Mouse (Mus musculus) R1 (cell line): ENCODE data around the gene Acap1.
A peak's percentile ranks its signal among the peaks of the same experiment; 100 is the strongest.
"Not testable (repeated sequence)": the region's sequence is repeated elsewhere in the genome, so short reads cannot be mapped to it uniquely, and the experiment has no call there.

Experiments used
- DNase-seq: peaks from one replicate; pipeline ENCODE4 v3.0.0-alpha.2; 2018; ENCODE audit warnings: low read depth, low spot score

The Acap1 gene

DNA sequence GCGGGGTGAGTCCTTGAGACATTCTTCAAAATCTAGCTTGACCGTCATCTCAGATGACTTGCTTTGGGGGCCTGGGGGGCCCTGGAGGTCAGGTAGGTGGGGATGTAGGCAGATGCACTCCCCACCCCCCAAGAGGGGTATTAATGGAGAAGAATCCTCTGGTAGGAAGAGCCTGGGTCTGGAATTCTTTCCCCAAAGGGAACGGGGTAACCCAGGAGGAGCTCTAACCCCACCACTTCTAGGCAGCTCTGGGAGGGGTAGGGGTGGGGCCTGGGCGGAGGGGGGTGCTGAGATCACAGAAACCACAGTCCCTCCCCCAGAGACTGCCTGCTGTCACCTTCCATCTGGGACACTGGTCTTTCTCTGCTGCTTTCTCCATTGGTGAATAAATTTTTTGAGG is at the start of gene Acap1:
Acap1 (minus strand) TSS at position 249 of the 400 bp plus-strand sequence.
- no peak for DNase-seq

DNA sequence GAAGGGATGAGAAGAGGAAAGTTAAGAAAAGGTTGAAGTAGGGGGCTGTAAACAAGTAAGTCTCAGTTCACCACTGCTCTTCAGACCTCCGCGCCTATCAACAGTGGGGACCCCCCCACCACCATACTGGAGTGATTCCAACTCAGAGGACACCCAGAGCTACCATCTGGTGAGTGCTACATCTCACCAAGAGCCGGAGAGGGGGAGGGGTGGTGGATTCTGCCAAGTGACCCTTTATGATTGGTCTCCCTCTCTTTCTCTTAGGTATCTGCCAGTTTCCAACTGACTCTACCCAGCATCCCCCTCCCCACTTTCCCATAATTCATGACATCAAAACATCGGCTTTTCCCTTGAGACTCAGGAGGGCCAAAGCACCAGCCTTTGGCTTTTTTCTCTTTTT is 45.6 kb upstream of the Acap1 start:
- no peak for DNase-seq

DNA sequence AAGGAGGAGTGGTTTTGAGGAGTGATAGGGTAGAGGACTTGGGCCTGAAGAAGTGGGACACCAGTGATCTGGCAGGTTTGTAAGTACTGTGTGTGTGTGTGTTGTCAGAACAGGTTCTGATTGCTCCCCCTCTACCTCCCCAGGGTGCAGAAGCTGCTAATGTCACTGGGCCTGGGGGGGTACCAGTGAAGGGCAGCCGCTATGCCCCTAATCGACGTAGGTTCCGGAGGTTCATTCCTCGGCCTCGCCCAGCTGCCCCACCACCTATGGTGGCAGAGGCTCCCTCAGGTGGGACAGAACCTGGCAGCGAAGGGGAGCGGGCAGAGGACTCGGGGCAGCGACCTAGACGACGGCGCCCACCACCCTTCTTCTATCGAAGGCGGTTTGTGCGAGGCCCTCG is 44.4 kb upstream of the Acap1 start:
- no peak for DNase-seq

DNA sequence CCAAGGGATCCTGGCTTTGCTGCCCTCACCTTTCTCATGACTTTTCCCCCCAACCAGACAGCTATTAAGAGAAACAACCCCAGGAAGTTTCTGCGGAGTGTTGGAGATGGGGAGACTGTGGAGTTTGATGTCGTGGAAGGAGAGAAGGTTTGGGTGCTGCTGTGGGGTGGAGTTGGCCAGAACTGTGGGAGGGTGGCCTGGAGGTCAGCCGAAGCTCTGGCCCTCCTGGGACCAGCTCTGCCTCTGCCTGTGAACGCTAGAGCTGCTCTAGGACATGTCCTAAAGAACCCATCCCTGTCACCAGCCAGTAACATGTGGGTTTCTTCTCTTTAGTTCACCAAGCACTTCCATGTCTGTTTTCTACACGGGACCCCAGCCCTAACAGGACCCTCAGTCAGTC is 43.8 kb upstream of the Acap1 start:
- DNase-seq: no peak

DNA sequence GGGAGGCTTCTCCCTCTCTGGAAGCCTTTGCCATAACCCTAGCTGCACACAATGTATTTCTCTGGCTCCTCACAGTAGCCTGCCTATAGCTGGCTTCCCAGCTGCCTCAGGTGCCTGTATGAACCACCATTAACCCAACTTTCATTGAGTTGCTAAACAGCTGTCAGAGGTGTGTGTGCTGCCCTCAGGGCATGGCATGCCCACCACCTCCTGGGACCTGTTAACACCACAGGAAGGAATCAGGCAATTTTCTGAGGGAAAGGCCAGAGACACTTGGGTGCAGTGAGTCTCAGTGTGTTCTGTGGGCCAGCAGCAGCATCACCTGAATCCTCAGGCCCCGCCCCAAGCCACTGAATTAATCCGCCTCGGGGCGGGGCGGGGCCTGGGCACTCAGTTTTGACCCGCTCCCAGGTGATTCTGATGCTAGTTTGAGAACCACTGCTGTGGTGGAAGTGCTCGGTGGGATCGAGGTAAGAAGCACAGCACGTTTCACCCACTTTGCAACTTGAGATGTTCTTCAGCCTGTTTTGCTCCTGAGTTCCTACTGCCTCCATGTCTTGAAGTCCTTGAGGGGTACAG is 43.2 kb upstream of the Acap1 start:
- peak; percentile 30 for DNase-seq

DNA sequence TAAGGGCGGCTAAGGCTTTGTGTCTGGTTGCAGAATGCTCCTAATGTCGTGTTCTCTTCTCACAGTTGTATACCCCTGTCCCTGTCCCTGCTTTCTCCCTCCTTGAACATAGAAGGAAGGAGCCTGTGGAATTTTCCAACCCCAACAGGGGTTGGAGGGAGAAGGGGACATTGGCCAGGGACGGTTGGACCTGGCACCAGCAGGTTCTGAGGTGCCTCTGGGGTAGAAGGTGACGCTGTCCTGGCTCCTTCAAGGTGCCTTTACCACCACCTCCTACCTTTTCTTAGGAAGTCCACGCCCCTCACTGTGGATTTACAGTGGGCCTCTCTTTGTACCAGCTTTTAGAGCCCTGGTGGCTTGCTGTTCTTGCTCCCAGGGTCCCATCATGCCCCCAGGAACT is 42.5 kb upstream of the Acap1 start:
- no peak for DNase-seq

DNA sequence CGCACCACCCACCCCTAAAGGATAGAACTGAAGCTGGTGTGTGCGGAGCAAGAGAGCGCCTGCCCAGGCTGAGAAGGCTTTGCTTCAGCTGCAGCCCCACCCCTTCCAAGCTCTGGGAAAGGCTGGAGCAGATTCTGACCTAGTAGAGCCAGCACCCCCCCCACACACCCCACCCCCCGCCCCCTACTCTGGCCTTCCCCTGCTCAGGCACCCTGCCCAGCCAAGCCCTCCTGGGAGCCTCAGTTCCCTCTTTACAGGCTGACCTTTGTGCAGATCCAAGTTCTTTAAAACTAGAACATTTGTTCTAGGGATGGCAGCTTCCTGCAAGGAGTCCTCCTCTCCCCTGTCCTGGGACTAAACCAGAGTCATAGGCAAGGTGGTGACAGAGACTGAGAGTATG is 42.0 kb upstream of the Acap1 start:
- no peak for DNase-seq

DNA sequence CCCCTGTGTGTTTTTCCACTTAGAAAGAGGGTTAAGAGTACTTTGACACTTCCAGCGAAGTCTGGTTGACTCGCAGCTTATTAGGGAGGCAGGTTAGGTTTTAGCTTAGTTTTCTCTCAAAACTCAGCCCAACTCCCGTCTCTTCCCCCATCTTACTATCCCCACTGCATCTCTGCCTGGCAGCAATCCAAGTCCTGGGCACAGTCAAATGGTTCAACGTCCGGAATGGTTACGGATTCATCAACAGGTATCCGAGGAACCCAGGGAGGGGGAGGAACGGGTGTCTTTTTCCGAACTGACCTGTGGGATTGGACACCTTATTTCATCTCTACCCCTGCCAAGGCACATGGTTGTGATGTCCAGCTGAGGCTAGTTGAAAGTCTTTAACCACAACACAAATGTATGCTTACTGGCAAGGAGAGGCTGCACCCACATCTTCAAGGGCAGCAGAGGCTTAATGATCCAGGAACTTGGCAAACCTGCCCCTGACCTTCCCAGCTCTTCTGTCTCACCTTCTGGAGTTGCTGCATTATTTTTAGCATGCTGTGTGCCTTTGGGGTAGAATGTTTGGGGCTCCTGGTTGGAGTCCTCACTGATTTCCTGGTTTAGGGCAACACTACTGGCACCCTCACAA is 41.5 kb upstream of the Acap1 start:
- no peak for DNase-seq

DNA sequence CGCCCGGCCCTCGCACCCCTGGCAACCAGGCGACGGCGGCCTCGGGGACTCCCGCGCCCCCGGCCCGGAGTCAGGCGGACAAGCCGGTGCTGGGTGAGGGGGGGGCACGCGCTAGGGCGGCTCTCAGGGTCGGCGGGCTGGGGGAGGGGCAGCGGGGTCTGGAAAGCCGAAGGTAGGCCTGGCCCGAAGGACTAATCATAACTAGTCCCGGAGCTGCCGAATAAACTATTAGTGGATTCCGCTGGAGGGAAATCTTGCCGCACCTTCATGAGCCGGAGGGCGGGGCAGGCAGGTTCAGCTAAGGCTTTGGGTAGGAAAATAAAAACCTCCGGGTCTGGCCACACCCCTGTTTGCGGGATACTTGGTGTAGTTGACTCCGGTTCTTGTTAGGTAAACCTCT is 40.8 kb upstream of the Acap1 start:
- DNase-seq: peak; percentile 72

DNA sequence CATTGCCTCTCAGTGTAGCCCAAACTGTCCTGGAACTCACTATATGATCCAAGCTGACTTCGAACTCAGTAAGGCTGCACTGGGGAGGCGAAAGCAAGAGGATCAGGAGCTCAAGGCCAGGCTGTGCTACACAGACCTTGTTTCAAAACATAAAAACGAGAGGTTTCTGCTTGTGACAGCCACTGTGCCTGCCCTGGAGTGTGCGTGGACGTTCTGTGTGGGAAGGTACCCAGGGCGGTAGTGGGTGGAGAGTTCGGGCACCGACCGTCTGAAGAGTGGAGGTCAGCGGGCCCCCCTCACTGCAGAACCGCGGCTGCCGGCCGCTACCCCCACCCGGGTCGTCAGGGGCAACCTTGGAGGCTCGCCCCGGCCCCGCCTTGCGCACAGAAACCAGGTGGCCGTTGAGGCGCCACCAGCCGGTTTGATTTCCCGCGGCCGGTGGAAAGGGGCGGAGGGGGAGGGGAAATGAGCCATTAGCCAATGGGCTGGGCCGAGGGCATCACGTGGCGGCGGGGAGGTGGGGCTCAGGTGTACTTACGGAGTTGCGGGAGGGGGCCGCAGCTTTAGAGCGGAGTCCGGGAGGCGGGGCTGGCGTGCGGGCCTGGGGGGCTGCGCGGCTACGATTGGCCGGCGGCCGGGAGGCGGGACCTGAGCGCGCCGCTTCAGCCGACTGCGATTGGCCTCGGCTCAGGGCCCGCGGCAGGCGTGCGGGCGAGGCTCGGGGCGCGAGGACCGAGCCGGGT is 40.0 kb upstream of the Acap1 start, which contains the start of gene Ybx2:
Ybx2 (plus strand) TSS at position 660 of the 743 bp plus-strand sequence.
- peak; percentile 97 for DNase-seq

DNA sequence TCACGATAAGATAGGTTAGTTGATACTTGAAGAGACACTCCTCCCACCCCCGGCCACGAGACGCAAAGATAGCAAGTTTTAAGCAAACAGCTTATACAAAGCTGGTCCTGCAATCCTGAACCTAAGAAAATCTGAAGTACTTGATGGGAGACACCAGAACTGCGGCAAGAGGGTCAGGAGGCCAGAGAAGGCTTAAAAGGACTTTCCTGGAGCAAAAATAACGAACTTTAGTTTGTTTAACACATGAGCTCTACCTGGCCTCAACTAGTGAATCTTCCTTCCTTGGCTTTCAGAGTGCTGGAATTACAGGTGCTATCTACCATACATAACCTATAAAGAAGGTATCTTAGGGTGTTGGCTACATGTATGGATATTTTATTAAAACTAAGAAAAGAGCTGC is 39.3 kb upstream of the Acap1 start:
- DNase-seq: no peak

DNA sequence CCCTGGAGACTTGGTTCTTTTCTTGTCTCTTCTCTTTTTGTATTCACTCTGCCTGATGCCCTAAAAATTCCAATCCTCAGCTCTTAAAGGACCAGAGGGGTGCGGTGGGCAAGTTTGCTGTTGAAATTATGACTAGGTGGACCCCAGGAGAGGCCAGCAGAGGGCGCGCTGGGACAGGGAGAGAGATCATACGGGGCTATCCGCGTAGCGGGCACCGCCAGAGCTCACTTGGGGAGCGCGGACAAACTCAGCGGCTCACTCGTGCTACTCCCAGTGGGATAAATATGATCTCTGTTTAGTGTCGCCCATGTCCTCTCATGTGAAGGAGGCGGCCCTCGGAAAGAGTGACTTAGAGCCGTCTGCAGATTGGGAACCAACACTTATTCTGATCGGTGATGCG is 38.8 kb upstream of the Acap1 start:
- peak; percentile 87 for DNase-seq

DNA sequence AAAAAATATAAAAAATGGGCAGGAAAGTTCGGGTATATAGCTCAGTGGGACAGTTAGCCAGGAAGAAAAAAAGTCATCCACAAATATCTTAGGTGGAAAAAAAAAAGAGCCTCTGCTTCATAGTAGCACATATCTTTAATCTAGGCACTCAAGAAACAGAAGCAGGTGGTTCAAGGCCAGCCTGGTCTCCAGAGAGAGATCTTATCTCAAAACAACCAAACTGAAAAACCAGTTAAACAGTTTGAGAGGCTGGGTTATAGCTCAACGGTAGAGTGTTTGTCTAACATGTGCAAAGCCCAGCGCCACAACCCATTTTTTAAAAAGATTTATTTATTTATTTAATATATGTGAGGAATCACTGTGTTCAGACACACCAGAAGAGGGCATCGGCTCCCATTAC is 37.7 kb upstream of the Acap1 start:
- no peak for DNase-seq

DNA sequence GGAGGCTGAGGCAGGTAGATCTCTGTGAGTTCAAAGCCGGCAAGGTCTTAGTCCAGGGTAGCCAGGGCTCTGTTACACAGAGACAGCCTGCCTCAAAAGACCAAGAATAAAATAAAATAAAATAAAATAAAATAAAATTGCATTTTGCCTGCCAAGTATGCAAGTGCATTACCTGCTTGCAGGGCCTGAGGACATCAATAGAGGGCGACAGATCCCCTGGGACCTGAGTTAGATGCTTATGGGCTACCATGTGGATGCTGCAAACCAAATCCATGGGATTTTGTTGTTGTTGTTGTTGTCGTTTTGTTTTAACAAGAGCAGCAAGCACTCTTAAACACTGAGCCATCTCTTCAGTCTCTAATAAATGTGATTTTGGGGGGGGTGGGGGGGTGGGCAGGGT is 36.9 kb upstream of the Acap1 start:
- peak; percentile 47 for DNase-seq

DNA sequence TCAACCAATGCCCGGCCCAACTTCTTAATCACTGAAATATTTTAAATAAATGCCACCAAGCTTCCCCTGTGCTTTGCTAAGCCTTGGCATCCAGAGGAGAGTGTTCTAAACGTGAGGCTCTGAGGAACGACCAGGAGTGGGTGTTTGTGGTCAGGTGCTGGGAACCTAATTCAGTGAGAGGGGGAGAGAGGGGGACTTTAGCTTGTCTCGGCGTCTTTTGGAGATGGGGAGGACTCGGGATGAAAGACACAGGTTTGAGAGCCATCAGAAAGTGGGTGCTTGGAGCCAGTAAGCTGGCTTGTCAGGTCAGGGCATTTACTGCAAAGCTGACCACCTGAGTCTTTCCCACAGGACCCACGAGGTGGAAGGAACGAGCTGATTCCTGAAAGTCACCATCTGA is 36.4 kb upstream of the Acap1 start:
- DNase-seq: no peak

DNA sequence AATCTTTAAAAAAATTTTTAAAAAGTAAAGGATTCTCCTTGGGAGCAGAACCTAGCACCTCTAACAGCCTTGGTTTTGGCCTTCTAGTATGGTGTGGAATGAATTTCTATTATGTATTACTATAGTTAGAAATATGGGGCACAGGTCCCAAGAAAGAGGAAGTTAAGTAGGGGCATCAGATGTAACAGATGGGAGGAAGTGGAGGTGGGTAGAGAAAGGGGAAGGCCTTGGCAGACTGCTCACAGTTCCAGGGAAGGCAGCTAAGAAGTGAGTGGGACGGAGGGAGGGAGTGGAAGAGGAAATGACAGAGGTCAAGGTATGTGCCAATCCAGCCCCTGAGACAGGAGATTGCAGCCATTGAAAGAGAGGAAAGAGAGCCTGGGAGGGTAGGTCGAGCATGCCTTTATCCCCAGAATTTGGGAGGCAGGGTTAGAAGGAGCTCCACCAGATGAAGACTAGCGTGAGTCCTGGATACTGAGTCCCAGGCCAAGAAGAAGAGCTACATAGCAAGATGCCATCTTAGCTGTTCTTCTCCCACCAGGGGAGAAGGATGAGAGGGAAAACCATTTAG is 35.7 kb upstream of the Acap1 start:
- no peak for DNase-seq

DNA sequence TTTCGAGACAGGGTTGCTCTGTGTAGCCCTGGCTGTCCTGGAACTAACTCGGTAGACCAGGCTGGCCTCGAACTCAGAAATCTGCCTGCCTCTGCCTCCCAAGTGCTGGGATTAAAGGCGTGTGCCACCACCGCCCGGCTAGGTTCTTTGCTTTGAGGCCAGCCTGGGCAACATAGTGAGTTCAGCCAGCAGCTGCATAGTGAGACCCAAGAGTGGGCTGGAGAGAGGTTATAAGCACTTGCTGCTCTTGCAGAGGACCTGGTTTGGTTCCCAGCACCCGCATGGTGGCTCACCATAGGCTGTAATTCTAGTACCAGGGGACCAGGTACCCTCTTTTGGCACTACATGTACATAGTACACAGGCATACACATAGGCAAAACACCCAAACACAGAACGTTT is 34.8 kb upstream of the Acap1 start:
- DNase-seq: not testable (repeated sequence)

DNA sequence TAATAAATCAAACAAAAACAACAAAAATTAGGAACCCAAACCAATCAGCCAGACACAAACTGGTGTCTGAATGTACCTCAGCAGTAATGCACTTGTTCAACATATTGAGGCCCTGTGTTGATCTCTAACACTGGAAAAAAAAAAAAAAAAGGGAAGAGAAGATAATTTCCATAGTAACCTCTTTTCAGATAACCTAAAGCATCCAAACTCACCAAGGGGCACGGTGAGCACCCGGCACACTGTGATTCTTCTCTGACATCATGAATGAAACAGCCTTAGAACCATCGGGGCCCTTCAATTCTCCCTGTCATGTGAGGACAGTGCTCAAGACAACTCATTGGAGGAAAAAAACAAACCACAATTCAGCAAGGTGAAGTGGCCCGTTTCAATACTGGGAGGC is 34.4 kb upstream of the Acap1 start:
- DNase-seq: no peak

DNA sequence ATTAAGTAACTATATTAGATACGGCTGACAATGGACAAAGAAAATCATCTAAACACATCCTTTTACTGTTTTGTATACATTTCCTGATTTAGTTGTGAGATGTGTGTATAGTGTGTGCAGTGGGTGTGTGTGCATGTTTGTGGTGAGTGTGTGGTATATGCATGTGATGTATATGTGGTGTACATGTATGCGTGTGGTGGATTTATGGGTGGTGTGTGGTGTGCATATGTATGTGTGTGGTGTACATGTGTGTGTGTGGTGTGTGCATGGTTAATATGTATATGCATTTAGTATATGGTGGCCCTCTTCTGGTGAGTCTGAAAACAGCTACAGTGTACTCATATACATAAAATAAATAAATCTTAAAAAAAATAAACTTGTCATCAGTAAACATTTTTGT is 32.2 kb upstream of the Acap1 start:
- DNase-seq: no peak

DNA sequence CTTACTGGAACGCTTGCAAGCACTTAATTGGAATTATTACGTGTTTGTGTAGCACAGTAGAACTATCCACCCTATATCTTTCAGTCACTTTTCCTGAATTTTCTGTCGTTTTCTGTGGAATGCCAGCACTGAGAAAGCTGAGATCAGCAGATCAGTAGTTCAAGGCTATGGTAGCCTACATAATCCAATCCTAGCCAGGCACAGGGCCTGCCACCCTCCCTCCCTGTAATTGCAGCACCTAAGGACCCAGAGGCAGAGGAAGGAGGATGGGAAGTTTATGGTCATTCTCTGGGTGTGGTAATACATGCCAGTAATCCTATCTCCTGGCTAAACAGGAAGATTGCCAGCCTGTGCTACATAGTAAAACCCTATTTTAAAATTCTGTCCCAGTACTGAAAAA is 27.5 kb upstream of the Acap1 start:
- DNase-seq: no peak

DNA sequence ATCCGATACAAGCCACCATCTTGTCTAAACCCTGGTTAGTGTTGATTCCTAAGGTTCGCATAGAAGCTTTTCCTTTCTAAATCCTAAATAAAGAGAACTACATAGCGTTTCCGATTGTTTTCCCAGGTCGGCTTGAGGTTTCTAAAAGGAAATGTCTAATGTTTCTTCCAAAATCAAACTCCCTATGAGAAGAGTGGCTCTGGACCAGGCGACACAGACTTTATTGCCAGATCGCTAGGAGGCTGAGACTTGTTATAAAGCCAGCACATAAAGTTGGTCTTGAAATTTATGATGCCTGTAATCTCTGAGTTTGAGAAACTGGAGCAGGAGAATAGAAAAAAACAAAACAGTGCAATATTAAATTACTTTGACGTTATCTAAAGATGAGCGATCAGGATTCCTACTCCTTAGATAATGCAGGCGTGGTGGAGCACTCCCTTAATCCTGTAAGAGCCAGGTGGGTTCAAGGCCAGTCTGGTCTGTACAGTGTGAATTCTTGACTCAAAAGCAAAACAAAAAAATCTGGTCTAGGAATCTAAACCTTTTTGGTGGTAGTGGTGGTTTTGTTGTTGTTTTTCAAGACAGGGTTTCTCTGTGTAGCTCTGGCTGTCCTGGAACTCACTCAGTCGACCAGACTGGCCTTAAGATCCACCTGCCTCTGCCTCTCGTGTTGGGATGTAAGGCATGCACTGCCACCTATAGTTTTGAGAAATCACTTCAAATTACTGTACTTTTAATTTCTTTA is 26.8 kb upstream of the Acap1 start:
- DNase-seq: peak; percentile 64
